Mouse (Mus musculus): ENCODE results near the gene Daam1.

GRCm38 (mm10) chr12:71886406-71886805, 55.5 kb downstream of the Daam1 start:
- TF ChIP-seq CTCF (conservative IDR thresholded peaks at IDR 0.05; ENCODE audit: low read length) = no peak
- no peak for TF ChIP-seq POU5F1 (IDR thresholded peaks at IDR 0.05; ENCODE audit: borderline replicate concordance, low read length)
- TF ChIP-seq NANOG (IDR thresholded peaks at IDR 0.05; ENCODE audit: borderline replicate concordance, low read length) = no peak
